Mouse (Mus musculus): Measurements from ENCODE around the gene Vnn3. TPM values are rescaled to one million over a fixed set of nuclear protein-coding genes. Genes with fewer than 3 reads are reported as not detected.

Vnn3 gene
- polyA plus RNA-seq, 1 experiment from 2014 or later, result not detected

- H3K36me3 ChIP-seq (replicated peaks; ENCODE audit: control insufficient read depth, insufficient read depth, low read depth, low read length), result no peaks in the 10 kb centered on the region
- ATAC-seq (replicated peaks; ENCODE audit: insufficient number of reproducible peaks, low FRiP score, low TSS enrichment, low read depth) (no peak), DNase-seq (ENCODE audit: low spot score) (no peak)
- no peak overlapping the region for H3K4me3 ChIP-seq (ENCODE audit: low read depth, low read length)
- H3K9ac ChIP-seq (replicated peaks; ENCODE audit: low read length), result no peak overlapping the region
- H3K4me1 ChIP-seq (ENCODE audit: control insufficient read depth, insufficient read depth, low read length), result no peaks in the 10 kb centered on the region
- H3K27ac ChIP-seq (replicated peaks; ENCODE audit: low read depth, low read length), result no peak overlapping the region
- H3K4me2 ChIP-seq (ENCODE audit: low read depth, low read length), result no peak overlapping the region
- WGBS, result 80% methylated on average over 3 of the region's 3 CpGs
- H3K27me3 ChIP-seq (ENCODE audit: control insufficient read depth, insufficient read depth, low read length), result no peaks in the 10 kb centered on the region
- no peaks in the 10 kb centered on the region for H3K9me3 ChIP-seq (replicated peaks; ENCODE audit: control insufficient read depth, low read length)
Observed at GRCm38 (mm10) chr10:23901119-23901518, 49.9 kb downstream of the Vnn3 start.

GRCm38 (mm10) chr10:23905661-23906060 lies 54.4 kb downstream of the Vnn3 start:
- Histone ChIP-seq H3K27me3 (ENCODE audit: control insufficient read depth, insufficient read depth, low read length) (no peaks in the 10 kb centered on the region), H3K4me2 (ENCODE audit: low read depth, low read length) (no peak overlapping the region), H3K4me1 (ENCODE audit: control insufficient read depth, insufficient read depth, low read length) (no peaks in the 10 kb centered on the region), H3K9me3 (replicated peaks; ENCODE audit: control insufficient read depth, low read length) (no peaks in the 10 kb centered on the region), H3K27ac (replicated peaks; ENCODE audit: low read depth, low read length) (no peak overlapping the region), H3K4me3 (ENCODE audit: low read depth, low read length) (no peak overlapping the region), H3K36me3 (replicated peaks; ENCODE audit: control insufficient read depth, insufficient read depth, low read depth, low read length) (no peaks in the 10 kb centered on the region), H3K9ac (replicated peaks; ENCODE audit: low read length) (no peak overlapping the region)
- ATAC-seq (replicated peaks; ENCODE audit: insufficient number of reproducible peaks, low FRiP score, low TSS enrichment, low read depth) (no peak), DNase-seq (ENCODE audit: low spot score) (no peak)
- WGBS, result 91% methylated on average over 1 of the region's 1 CpGs

Other genes with a start within 250 kb of the Vnn3 start
- gene Rps12, start 64.2 kb upstream of the Vnn3 start, polyA plus RNA-seq (2014; fragmentation: Nextera tagmentation; extraction: Ambion mirVana), result 126 and 139 TPM in 2 replicates
- gene Slc18b1, start 54.5 kb upstream of the Vnn3 start, polyA plus RNA-seq (2014; fragmentation: Nextera tagmentation; extraction: Ambion mirVana), result 21.5 and 22.5 TPM in 2 replicates
- 1.4 and 1.6 TPM in 2 replicates for gene Vnn1, start 43.2 kb downstream of the Vnn3 start, polyA plus RNA-seq (2014; fragmentation: Nextera tagmentation; extraction: Ambion mirVana)
- gene Taar1, start 68.9 kb downstream of the Vnn3 start, polyA plus RNA-seq (2014; fragmentation: Nextera tagmentation; extraction: Ambion mirVana), result not detected in 2 replicates
- not detected in 2 replicates for gene Taar2, start 87.1 kb downstream of the Vnn3 start, polyA plus RNA-seq (2014; fragmentation: Nextera tagmentation; extraction: Ambion mirVana)
- gene Taar3, start 98.1 kb downstream of the Vnn3 start, polyA plus RNA-seq (2014; fragmentation: Nextera tagmentation; extraction: Ambion mirVana), result not detected in 2 replicates
- not detected in 2 replicates for gene Taar4, start 109.0 kb downstream of the Vnn3 start, polyA plus RNA-seq (2014; fragmentation: Nextera tagmentation; extraction: Ambion mirVana)
- gene Taar5, start 119.2 kb downstream of the Vnn3 start, polyA plus RNA-seq (2014; fragmentation: Nextera tagmentation; extraction: Ambion mirVana), result not detected in 2 replicates
- not detected in 2 replicates for gene Taar6, start 134.2 kb downstream of the Vnn3 start, polyA plus RNA-seq (2014; fragmentation: Nextera tagmentation; extraction: Ambion mirVana)
- gene Taar7a, start 142.0 kb downstream of the Vnn3 start, polyA plus RNA-seq (2014; fragmentation: Nextera tagmentation; extraction: Ambion mirVana), result not detected in 2 replicates
- gene Taar7b, start 148.5 kb downstream of the Vnn3 start, polyA plus RNA-seq (2014; fragmentation: Nextera tagmentation; extraction: Ambion mirVana), result not detected in 2 replicates
- 0.20 TPM in 1 of 2 replicates, not detected in the other for gene Taar7d, start 175.8 kb downstream of the Vnn3 start, polyA plus RNA-seq (2014; fragmentation: Nextera tagmentation; extraction: Ambion mirVana)
- not detected in 2 replicates for gene Taar7e, start 186.2 kb downstream of the Vnn3 start, polyA plus RNA-seq (2014; fragmentation: Nextera tagmentation; extraction: Ambion mirVana)
- gene Taar7f, start 198.0 kb downstream of the Vnn3 start, polyA plus RNA-seq (2014; fragmentation: Nextera tagmentation; extraction: Ambion mirVana), result not detected in 2 replicates
- not detected in 2 replicates for gene Taar8a, start 225.0 kb downstream of the Vnn3 start, polyA plus RNA-seq (2014; fragmentation: Nextera tagmentation; extraction: Ambion mirVana)
- gene Taar8b, start 240.8 kb downstream of the Vnn3 start, polyA plus RNA-seq (2014; fragmentation: Nextera tagmentation; extraction: Ambion mirVana), result not detected in 2 replicates